Mouse (Mus musculus): ENCODE results near the gene Trp53.
"Not testable (repeated sequence)": the region's sequence is repeated elsewhere in the genome, so short reads cannot be mapped to it uniquely, and the experiment has no call there.

Trp53 gene

GRCm38 (mm10) chr11:69601768-69602167 lies 21.6 kb downstream of the Trp53 start:
- no peak for DNase-seq

- DNase-seq, result no peak
Measured at GRCm38 (mm10) chr11:69603516-69603915, 23.4 kb downstream of the Trp53 start.

- no peak for DNase-seq
Measured at GRCm38 (mm10) chr11:69604347-69604746, 24.2 kb downstream of the Trp53 start.

GRCm38 (mm10) chr11:69604795-69605664 lies 24.9 kb downstream of the Trp53 start:
- DNase-seq, result peak; percentile 85

GRCm38 (mm10) chr11:69605726-69606490 lies 25.7 kb downstream of the Trp53 start, which contains the start of gene Atp1b2:
Gene Atp1b2, minus strand, starts transcription at chr11:69605942.
- peak; percentile 91 for DNase-seq

GRCm38 (mm10) chr11:69606491-69606795 lies 26.3 kb downstream of the Trp53 start:
- DNase-seq, result no peak

- DNase-seq, result no peak
Measured at GRCm38 (mm10) chr11:69606832-69607231, 26.7 kb downstream of the Trp53 start.

- DNase-seq, result no peak
Measured at GRCm38 (mm10) chr11:69608525-69608924, 28.4 kb downstream of the Trp53 start.

- no peak for DNase-seq
Measured at GRCm38 (mm10) chr11:69609416-69609815, 29.3 kb downstream of the Trp53 start.

GRCm38 (mm10) chr11:69610899-69611298 lies 30.7 kb downstream of the Trp53 start:
- DNase-seq, result no peak

GRCm38 (mm10) chr11:69613553-69614256 lies 33.5 kb downstream of the Trp53 start:
- peak; percentile 91 for DNase-seq

- not testable (repeated sequence) for DNase-seq
Measured at GRCm38 (mm10) chr11:69614257-69614588, 34.1 kb downstream of the Trp53 start.

- no peak for DNase-seq
Measured at GRCm38 (mm10) chr11:69616781-69617180, 36.6 kb downstream of the Trp53 start.

- DNase-seq, result no peak
Measured at GRCm38 (mm10) chr11:69617805-69618204, 37.6 kb downstream of the Trp53 start, which contains the start of gene Shbg. Gene Shbg, minus strand, starts transcription at chr11:69617905.

GRCm38 (mm10) chr11:69620394-69621081 lies 40.4 kb downstream of the Trp53 start:
- DNase-seq, result no peak

GRCm38 (mm10) chr11:69621571-69622268 lies 41.6 kb downstream of the Trp53 start, which contains the start of gene Sat2:
Gene Sat2, plus strand, starts transcription at chr11:69622024.
- DNase-seq, result peak; percentile 65

GRCm38 (mm10) chr11:69622406-69622805 lies 42.2 kb downstream of the Trp53 start:
- DNase-seq, result peak; percentile 73

GRCm38 (mm10) chr11:69623006-69623405 lies 42.8 kb downstream of the Trp53 start:
- no peak for DNase-seq

- DNase-seq, result not testable (repeated sequence)
Measured at GRCm38 (mm10) chr11:69624339-69624738, 44.2 kb downstream of the Trp53 start.

GRCm38 (mm10) chr11:69628286-69628685 lies 48.1 kb downstream of the Trp53 start:
- DNase-seq, result peak; percentile 90

GRCm38 (mm10) chr11:69629802-69630201 lies 49.6 kb downstream of the Trp53 start:
- peak; percentile 62 for DNase-seq

Measured in cerebellum, adult 9-10 months (tissue).